Mouse (Mus musculus) forebrain, embryonic 15.5 days (tissue): ENCODE results near the gene Chd9. TPM values are rescaled to one million over a fixed set of nuclear protein-coding genes. Genes with fewer than 3 reads are reported as not detected.

ENCODE experiments used
- ATAC-seq: fragments of 200-750 bp; cut with Nextera tagmentation; replicated peaks from 2 replicates; pipeline ENCODE4 v1.8.0; 2017; ENCODE audit warnings: mild to moderate bottlenecking, moderate TSS enrichment, moderate library complexity
- H3K27ac ChIP-seq: fragments of 300-500 bp; sonication (generic); replicated peaks from 2 replicates; pipeline ENCODE4 v1.5.1; 2015; ENCODE audit warnings: mild to moderate bottlenecking, inconsistent platforms
- H3K27me3 ChIP-seq: fragments of 300-500 bp; sonication (generic); 2 replicates; pipeline ENCODE4 v1.6.1; 2015; ENCODE audit warnings: inconsistent platforms
- H3K36me3 ChIP-seq: fragments of 300-500 bp; sonication (generic); 2 replicates; pipeline ENCODE4 v1.6.1; 2015; ENCODE audit warnings: mild to moderate bottlenecking, inconsistent platforms
- H3K4me1 ChIP-seq: fragments of 300-500 bp; sonication (generic); 2 replicates; pipeline ENCODE4 v1.6.1; 2015; ENCODE audit warnings: inconsistent platforms
- H3K4me2 ChIP-seq: fragments of 300-500 bp; sonication (generic); replicated peaks from 2 replicates; pipeline ENCODE4 v1.6.1; 2015; ENCODE audit warnings: mild to moderate bottlenecking, inconsistent platforms
- H3K4me3 ChIP-seq: fragments of 300-500 bp; sonication (generic); 2 replicates; pipeline ENCODE4 v1.5.1; 2015; ENCODE audit warnings: mild to moderate bottlenecking, inconsistent platforms
- H3K9ac ChIP-seq: fragments of 300-500 bp; sonication (generic); replicated peaks from 2 replicates; pipeline ENCODE4 v1.6.1; 2015; ENCODE audit warnings: mild to moderate bottlenecking, inconsistent platforms
- H3K9me3 ChIP-seq: fragments of 300-500 bp; sonication (generic); 2 replicates; pipeline ENCODE4 v1.6.1; 2016; ENCODE audit warnings: inconsistent platforms
- WGBS: fragments of 180-500 bp; shearing (Covaris S2); methylation state at CpG from one replicate; pipeline ENCODE4 v1.1.7; 2015; ENCODE audit warnings: mixed read lengths; 5-methylcytosine and 5-hydroxymethylcytosine counted together
- polyA plus RNA-seq: library from polyadenylated mRNA; unstranded; fragments of >200 nt; fragmentation: Nextera tagmentation; extraction: Ambion mirVana; gene quantifications from 2 replicates; pipeline ENCODE4 v1.2.1, GENCODE M21; 2015

Gene Chd9
- polyA plus RNA-seq: 91.0 and 102 TPM in 2 replicates

GRCm38 (mm10) chr8:90828181-90828986 lies at the start of gene Chd9:
Gene Chd9 (plus strand): TSS chr8:90828352.
- no peaks in the 10 kb centered on the region for H3K36me3 ChIP-seq
- H3K4me3 ChIP-seq: peak within 1 kb of the TSS; percentile 49
- peak within 1 kb of the TSS; percentile 56 for H3K9ac ChIP-seq
- under 1% methylated on average over 39 of the region's 39 CpGs for WGBS
- peaks cover 19% of the 10 kb centered on the region for H3K4me1 ChIP-seq
- H3K4me2 ChIP-seq: peak within 1 kb of the TSS; percentile 88
- ATAC-seq: peak; percentile 95
- no peaks in the 10 kb centered on the region for H3K27me3 ChIP-seq
- H3K9me3 ChIP-seq: no peaks in the 10 kb centered on the region
- peak within 1 kb of the TSS; percentile 77 for H3K27ac ChIP-seq

- Histone ChIP-seq H3K9me3 (no peaks in the 10 kb centered on the region), H3K4me1 (peaks cover 11% of the 10 kb centered on the region), H3K4me2 (no peak overlapping the region), H3K36me3 (no peaks in the 10 kb centered on the region), H3K9ac (no peak overlapping the region), H3K4me3 (no peak overlapping the region), H3K27ac (no peak overlapping the region), H3K27me3 (no peaks in the 10 kb centered on the region)
- 100% methylated on average over 1 of the region's 1 CpGs for WGBS
- ATAC-seq: no peak
Measured at GRCm38 (mm10) chr8:90791616-90792015, 36.5 kb upstream of the Chd9 start.

GRCm38 (mm10) chr8:90793710-90794109 lies 34.4 kb upstream of the Chd9 start:
- peaks cover 11% of the 10 kb centered on the region for H3K4me1 ChIP-seq
- no peaks in the 10 kb centered on the region for H3K36me3 ChIP-seq
- H3K4me3 ChIP-seq: no peak overlapping the region
- 3% methylated on average over 3 of the region's 3 CpGs for WGBS
- no peaks in the 10 kb centered on the region for H3K9me3 ChIP-seq
- no peak overlapping the region for H3K9ac ChIP-seq
- ATAC-seq: peak; percentile 67
- H3K4me2 ChIP-seq: no peak overlapping the region
- no peak overlapping the region for H3K27ac ChIP-seq
- H3K27me3 ChIP-seq: no peaks in the 10 kb centered on the region

GRCm38 (mm10) chr8:90794990-90795861 lies 32.9 kb upstream of the Chd9 start:
- Histone ChIP-seq H3K4me1 (peaks cover 11% of the 10 kb centered on the region), H3K9ac (peak overlapping the region; percentile 16; the same call in 1 of the 2 replicates), H3K4me2 (peak overlapping the region; percentile 8; the same call in 1 of the 2 replicates), H3K9me3 (no peaks in the 10 kb centered on the region), H3K27ac (no peak overlapping the region), H3K27me3 (no peaks in the 10 kb centered on the region), H3K36me3 (no peaks in the 10 kb centered on the region), H3K4me3 (0 out of 2 replicates have a peak overlapping the region, but pooled peaks have one; percentile 7)
- 13% methylated on average over 12 of the region's 12 CpGs for WGBS
- 0 out of 2 replicates have a peak, but pooled peaks have one; percentile 38 for ATAC-seq

- no peak overlapping the region for H3K4me3 ChIP-seq
- WGBS: 81% methylated on average over 5 of the region's 5 CpGs
- no peaks in the 10 kb centered on the region for H3K36me3 ChIP-seq
- H3K9ac ChIP-seq: no peak overlapping the region
- H3K4me1 ChIP-seq: peaks cover 5% of the 10 kb centered on the region; the same call in 1 of the 2 replicates
- no peak overlapping the region for H3K27ac ChIP-seq
- H3K27me3 ChIP-seq: no peaks in the 10 kb centered on the region
- peaks cover 9% of the 10 kb centered on the region; the same call in 1 of the 2 replicates for H3K9me3 ChIP-seq
- ATAC-seq: no peak
- H3K4me2 ChIP-seq: no peak overlapping the region
Measured at GRCm38 (mm10) chr8:90799473-90799872, 28.7 kb upstream of the Chd9 start.

GRCm38 (mm10) chr8:90813602-90814320 lies 14.4 kb upstream of the Chd9 start:
- no peak for ATAC-seq
- Histone ChIP-seq H3K36me3 (no peaks in the 10 kb centered on the region), H3K4me2 (no peak overlapping the region), H3K9me3 (no peaks in the 10 kb centered on the region), H3K4me1 (peaks cover 15% of the 10 kb centered on the region), H3K9ac (no peak overlapping the region), H3K27ac (no peak overlapping the region), H3K4me3 (no peak overlapping the region), H3K27me3 (no peaks in the 10 kb centered on the region)
- WGBS: 89% methylated on average over 10 of the region's 10 CpGs

- H3K4me3 ChIP-seq: no peak overlapping the region
- no peaks in the 10 kb centered on the region for H3K9me3 ChIP-seq
- WGBS: 51% methylated on average over 23 of the region's 23 CpGs
- no peaks in the 10 kb centered on the region for H3K27me3 ChIP-seq
- peaks cover 15% of the 10 kb centered on the region for H3K4me1 ChIP-seq
- H3K36me3 ChIP-seq: no peaks in the 10 kb centered on the region
- H3K9ac ChIP-seq: no peak overlapping the region
- H3K4me2 ChIP-seq: no peak overlapping the region
- H3K27ac ChIP-seq: peak overlapping the region; percentile 36; the same call in 1 of the 2 replicates
- ATAC-seq: no peak
Measured at GRCm38 (mm10) chr8:90816061-90816882, 11.9 kb upstream of the Chd9 start.

- Histone ChIP-seq H3K4me2 (no peak within 1 kb of the TSS), H3K27me3 (no peaks in the 10 kb centered on the region), H3K9me3 (no peaks in the 10 kb centered on the region), H3K36me3 (no peaks in the 10 kb centered on the region), H3K27ac (peak within 1 kb of the TSS; percentile 36; the same call in 1 of the 2 replicates), H3K4me1 (peaks cover 15% of the 10 kb centered on the region), H3K9ac (no peak within 1 kb of the TSS), H3K4me3 (no peak within 1 kb of the TSS)
- no peak for ATAC-seq
- WGBS: 81% methylated on average over 2 of the region's 2 CpGs
Measured at GRCm38 (mm10) chr8:90817293-90817692, 10.9 kb upstream of the Chd9 start, which contains the start of gene Gm19935. Gene Gm19935 (minus strand): TSS chr8:90817393.

GRCm38 (mm10) chr8:90819561-90820320 lies 8.4 kb upstream of the Chd9 start:
- Histone ChIP-seq H3K4me3 (no peak overlapping the region), H3K27me3 (no peaks in the 10 kb centered on the region), H3K4me1 (peaks cover 15% of the 10 kb centered on the region), H3K27ac (no peak overlapping the region), H3K9me3 (no peaks in the 10 kb centered on the region), H3K9ac (no peak overlapping the region), H3K36me3 (no peaks in the 10 kb centered on the region), H3K4me2 (no peak overlapping the region)
- whole genome bisulfite sequencing: 88% methylated on average over 9 of the region's 9 CpGs
- no peak for ATAC-seq

- 89% methylated on average over 4 of the region's 4 CpGs for WGBS
- Histone ChIP-seq H3K9me3 (no peaks in the 10 kb centered on the region), H3K9ac (no peak overlapping the region), H3K4me3 (no peak overlapping the region), H3K27me3 (no peaks in the 10 kb centered on the region), H3K4me1 (peaks cover 15% of the 10 kb centered on the region), H3K36me3 (no peaks in the 10 kb centered on the region), H3K27ac (no peak overlapping the region), H3K4me2 (no peak overlapping the region)
- no peak for ATAC-seq
Measured at GRCm38 (mm10) chr8:90820321-90820696, 7.8 kb upstream of the Chd9 start.
